Mouse (Mus musculus): ENCODE results near the gene Ablim2. TPM values are rescaled to one million over a fixed set of nuclear protein-coding genes. Genes with fewer than 3 reads are reported as not detected.

Ablim2 gene
- total RNA-seq (2021), result 1 to 10 TPM; 4.0 to 8.9 TPM
- long read RNA-seq, experiment 1, partial matches to known transcripts, result 0 of 2 reads
- long read RNA-seq, experiment 1, other reads (novel, unspliced or antisense), result 2 of 2 reads
- long read RNA-seq, experiment 2, partial matches to known transcripts, result 0 of 3 reads
- long read RNA-seq, experiment 2, other reads (novel, unspliced or antisense), result 3 of 3 reads

GRCm38 (mm10) chr5:35757639-35758001, at the start of gene Ablim2:
TSS of gene Ablim2 (plus strand) at chr5:35757880.
- peak; percentile 92 for DNase-seq

DNA sequence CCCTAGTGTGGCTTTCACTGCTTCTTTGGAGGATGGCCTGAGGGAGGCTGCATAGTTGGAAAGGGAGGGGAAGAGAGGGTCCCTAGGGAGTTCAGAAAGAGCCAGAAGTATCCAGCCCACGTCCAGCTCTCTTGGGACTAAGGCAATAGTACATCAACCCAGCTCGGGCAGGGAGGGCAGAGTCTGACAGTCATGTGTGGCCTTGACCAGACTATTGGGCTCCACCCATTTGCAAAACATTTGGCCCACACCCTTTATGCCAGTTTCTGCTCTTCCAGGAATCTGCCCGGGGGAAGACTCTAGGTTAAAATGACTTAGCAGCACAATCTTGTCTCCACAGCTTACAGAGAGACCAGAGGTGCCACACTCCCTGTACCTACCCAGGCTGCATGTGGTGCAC, 47.2 kb upstream of the Ablim2 start:
- peak; percentile 59 for DNase-seq

GRCm38 (mm10) chr5:35710931-35711330, 46.7 kb upstream of the Ablim2 start:
- DNase-seq, result no peak

GRCm38 (mm10) chr5:35712517-35712916, 45.2 kb upstream of the Ablim2 start:
- DNase-seq, result no peak

- peak; percentile 87 for DNase-seq
Observed at GRCm38 (mm10) chr5:35713649-35714354, 43.9 kb upstream of the Ablim2 start.

- no peak for DNase-seq
Observed at GRCm38 (mm10) chr5:35717455-35717854, 40.2 kb upstream of the Ablim2 start.

DNA sequence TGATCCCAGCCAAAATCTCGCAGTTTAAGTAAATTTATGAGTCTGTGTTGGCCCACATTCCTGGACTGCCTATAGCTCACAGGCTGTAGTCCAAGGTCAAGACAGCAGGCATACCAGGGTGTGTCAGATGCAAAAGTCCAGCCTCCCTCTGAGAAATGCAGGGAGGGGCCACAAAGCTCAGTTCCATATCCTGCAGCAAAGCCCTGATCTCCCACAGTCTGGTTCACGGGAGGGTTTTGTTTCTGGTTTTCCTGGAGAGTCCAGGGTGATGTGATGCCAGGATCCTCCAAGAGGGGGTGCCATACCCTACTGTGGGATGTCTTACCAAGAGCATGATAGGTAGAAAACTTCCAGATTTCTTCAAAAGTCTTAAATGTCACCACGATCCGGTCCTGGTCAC, 39.7 kb upstream of the Ablim2 start:
- DNase-seq, result peak; percentile 79

- DNase-seq, result no peak
Observed at GRCm38 (mm10) chr5:35718817-35719216, 38.9 kb upstream of the Ablim2 start.

- no peak for DNase-seq
Observed at GRCm38 (mm10) chr5:35719343-35719742, 38.3 kb upstream of the Ablim2 start.

DNA sequence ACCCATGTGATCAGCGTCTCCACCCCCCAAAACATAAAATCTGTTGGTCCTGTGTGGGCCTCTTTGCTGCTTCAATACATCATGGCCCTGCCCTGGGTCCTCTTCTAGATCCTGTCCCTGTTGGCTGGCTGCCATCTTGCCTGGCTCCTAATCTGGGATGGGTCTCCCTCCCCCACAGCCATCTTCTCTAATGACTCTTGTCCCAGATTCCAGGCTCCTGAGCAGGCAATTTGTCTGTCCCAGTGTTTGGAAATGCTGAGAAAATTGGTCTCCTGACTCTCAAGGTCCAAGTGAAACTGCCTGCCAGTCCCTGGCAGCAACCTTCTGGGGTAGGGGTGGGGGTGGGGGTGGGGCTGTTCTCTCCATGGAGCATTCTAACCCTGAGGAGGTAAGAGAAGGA, 37.8 kb upstream of the Ablim2 start:
- peak; percentile 71 for DNase-seq

DNA sequence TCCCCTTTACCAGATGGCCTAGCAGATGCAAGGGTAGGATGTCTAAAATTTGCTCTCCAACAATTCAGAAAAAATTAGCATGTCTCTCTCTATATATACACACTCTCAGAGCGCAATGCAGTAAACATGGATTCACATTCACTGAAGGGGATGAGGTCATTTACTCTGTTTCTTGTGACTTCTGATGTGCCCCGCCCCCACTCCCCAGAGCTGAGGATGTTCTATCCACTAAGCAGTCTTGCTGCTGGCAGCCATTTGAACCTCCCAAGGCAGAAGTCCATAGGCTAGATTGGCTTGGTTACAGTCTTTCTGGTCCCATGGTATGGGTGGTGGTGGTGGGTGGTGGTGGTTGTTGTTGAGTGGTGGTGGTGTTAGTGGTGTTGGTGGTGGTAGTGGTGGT, 35.7 kb upstream of the Ablim2 start:
- no peak for DNase-seq

DNA sequence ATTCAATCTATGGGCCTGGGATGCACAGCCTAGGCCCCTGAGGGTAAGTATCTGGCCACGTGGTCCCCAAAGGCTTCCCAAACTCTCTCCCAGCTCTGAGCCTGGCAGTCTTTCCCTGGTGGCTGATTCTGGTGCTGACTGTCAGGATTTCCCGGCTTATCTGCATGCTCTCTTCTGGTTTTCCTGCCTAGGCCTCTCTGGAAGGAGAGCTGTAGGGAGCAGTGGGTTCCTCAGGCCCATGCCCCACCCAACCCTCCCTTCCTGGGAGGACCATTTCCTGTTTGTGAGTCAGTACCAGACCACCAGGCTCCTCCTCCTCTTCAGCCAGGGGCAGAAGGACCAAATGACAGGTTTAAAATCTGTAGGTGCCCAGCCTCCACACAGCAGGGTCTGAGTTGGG, 35.0 kb upstream of the Ablim2 start:
- no peak for DNase-seq

GRCm38 (mm10) chr5:35723900-35724299, 33.8 kb upstream of the Ablim2 start:
- no peak for DNase-seq

- DNase-seq, result no peak
Observed at GRCm38 (mm10) chr5:35725840-35726239, 31.8 kb upstream of the Ablim2 start.

- DNase-seq, result no peak
Observed at GRCm38 (mm10) chr5:35727447-35727846, 30.2 kb upstream of the Ablim2 start.

- DNase-seq, result no peak
Observed at GRCm38 (mm10) chr5:35728344-35728956, 29.2 kb upstream of the Ablim2 start.

GRCm38 (mm10) chr5:35728957-35729460, 28.7 kb upstream of the Ablim2 start:
- DNase-seq, result peak; percentile 69

GRCm38 (mm10) chr5:35729844-35730243, 27.8 kb upstream of the Ablim2 start:
- peak; percentile 63 for DNase-seq

- DNase-seq, result no peak
Observed at GRCm38 (mm10) chr5:35730552-35730951, 27.1 kb upstream of the Ablim2 start.

GRCm38 (mm10) chr5:35731006-35731405, 26.7 kb upstream of the Ablim2 start:
- DNase-seq, result no peak

- no peak for DNase-seq
Observed at GRCm38 (mm10) chr5:35733523-35733922, 24.2 kb upstream of the Ablim2 start.

DNA sequence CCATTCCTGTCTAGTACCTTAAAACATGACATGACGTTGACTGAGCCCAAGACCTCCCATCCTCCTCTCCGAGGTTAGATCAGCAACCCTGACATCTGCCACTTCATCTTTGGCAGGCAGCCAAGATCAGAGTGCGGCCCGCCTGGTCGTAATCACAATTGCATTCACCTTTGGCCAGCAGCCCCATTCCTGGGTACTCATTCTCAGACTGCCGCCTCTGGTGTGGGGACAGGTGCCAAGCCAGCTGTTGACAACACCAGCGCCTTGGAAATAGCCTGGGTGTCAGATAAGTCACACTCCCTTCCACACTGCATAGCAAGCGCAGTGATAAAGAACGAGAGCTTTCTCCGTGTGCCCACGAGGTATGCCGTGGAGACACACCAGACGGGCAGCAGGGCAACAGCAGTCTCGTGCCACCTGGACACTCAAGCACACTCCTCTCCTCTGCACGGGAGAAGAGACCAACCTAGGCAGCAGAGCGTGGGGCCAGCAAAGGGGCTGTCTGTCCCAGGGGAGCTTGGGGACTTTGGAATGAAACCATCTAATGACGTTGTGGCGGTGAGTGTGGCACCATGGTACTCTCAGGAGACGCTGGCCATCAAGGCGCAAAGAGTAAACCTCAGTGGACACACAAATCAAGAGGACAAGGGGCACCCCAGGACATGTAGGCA, 20.3 kb upstream of the Ablim2 start:
- peak; percentile 72 for DNase-seq

- no peak for DNase-seq
Observed at GRCm38 (mm10) chr5:35739005-35739404, 18.7 kb upstream of the Ablim2 start.

Data from adrenal gland, postnatal 10 days (tissue).